Mouse (Mus musculus) gastrocnemius, adult 18-20 months (tissue): ENCODE data around the gene Gm5741. TPM values are rescaled to one million over a fixed set of nuclear protein-coding genes. Genes with fewer than 3 reads are reported as not detected.

Source experiments
- DNase-seq: peaks from one replicate; pipeline ENCODE4 v3.0.0; 2021; ENCODE audit warnings: low spot score
- total RNA-seq, 2 experiments: library from RNA; stranded (reverse); gene quantifications; 2 replicates each; pipeline ENCODE4 v1.2.3; 2021

Gm5741 gene
- total RNA-seq, 2 experiments from 2014 or later: not detected

DNA sequence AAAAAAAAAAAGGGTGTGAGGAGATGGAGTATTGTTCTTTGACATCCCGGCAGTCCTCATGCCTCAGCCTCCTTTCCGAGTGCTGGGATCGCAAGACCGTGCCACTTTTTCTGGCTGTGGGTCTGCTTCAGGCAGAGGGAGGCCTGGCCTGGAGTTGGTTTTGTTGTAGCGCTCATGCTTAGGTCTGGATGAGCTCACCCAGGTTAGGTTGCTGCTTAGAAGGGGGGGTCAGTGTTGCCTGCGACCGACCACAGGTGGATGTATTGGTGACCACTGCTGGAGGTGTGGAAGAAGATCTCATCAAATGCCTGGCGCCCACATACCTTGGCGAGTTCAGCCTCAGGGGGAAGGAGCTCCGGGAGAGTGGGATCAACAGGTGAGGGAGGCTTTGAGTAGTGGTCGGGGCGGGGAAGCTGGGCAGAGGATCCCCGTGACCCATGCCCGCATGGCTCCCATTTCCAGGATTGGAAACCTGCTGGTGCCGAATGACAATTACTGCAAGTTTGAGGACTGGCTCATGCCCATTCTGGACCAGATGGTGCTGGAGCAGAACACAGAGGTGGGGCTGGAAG lies 5.3 kb upstream of the Gm5741 start:
- DNase-seq: no peak

DNA sequence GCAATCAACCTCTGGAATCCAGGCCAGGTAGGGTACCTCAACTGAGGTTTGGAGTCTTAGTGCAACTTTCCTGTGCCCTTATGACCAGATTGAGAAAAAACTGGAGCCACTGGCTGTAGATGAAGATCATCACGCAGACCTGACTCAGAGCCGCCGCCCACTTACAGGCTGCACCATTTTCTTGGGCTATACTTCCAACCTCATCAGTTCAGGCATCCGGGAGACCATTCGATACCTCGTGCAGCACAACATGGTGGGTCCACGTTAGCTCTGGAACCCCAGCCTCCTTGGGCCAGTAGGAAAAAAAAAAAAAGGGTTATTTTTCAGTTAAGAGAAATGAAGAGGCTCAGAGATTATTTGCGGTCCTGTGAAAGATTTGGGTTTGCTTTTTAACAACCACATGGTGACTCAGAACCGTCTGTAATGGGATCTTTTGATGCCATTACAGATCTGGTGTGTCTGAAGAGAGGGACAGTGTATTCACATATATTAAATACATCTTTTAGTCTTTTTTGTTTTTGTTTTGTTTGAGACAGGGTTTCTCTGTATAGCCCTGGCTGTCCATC lies 4.7 kb upstream of the Gm5741 start:
- no peak for DNase-seq

DNA sequence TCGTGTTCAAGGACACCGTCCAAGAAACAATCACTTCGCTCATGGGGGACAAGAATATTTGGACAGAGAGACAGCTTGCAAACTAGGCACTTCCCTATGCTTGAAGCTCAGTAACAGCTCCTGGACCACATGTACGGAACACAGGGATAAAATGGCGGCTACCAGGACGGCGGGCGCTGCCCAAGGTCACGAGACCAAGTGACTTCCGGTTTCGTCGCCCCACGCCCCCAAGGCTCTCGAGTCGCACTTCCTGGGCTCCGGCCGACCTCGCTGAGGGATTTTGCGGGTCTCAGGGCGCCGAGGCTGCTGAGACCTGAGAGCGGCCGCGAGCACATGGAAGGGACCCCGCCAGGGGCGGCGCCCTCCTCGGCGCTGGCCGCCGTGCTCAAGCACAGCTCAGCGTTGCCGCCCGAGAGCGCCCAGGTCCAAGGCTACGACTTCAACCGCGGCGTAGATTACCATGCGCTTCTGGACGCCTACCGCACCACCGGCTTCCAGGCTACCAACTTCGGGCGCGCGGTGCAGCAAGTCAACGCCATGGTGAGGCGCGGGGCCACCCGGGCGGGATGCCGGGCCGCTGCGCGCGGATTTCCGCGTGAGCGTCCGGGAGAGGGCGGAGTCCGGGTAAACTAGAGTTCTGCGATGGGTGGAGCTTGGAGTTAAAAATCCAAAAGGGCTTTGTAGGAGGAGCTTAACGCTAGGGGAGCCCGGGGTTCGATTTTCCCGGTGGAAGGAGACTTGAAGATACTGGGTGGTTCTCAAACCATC lies 3.9 kb upstream of the Gm5741 start, which contains the start of gene Dhps:
TSS of gene Dhps (plus strand) at position 244 of the 768 bp plus-strand sequence.
- DNase-seq: peak; percentile 93

DNA sequence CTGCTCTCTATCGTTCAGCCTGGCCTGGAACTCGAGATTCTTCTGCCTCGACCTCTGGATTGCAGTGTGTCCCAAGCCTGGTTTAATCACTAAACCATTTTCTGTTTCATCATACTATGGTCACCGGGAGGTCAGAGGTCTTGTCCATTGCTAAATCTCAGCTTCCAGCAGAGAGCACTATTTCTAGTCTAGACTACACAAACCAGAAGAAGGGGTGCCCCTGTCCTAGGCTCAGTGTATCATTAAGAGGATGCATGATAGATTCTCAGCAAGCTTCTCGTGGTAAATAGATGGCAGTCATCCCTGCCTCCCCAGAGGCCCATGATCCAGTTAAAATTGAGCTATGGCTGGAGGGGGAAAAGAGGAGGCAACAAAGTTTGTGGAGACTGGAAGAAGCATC lies 3.3 kb upstream of the Gm5741 start:
- no peak for DNase-seq

DNA sequence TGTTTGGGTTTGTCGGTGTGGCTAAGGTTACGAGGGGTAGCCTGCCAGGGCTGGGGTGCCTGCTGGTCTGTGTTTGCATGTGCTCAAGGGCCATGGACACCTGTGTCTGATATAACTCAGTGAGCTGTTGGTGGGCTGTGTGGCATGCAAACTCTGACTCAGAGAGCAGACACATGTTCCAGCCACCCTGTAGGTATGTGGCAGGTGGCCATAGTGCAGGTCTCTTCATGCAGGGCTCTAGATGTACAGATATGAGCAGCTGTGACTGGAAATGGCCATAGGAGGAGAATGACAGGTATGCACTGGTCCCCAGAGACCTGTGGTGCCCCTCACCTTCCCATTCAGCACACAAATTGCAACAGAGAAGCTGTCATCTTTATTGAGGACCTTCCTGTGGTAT lies 627 bp downstream of the Gm5741 start:
- no peak for DNase-seq

DNA sequence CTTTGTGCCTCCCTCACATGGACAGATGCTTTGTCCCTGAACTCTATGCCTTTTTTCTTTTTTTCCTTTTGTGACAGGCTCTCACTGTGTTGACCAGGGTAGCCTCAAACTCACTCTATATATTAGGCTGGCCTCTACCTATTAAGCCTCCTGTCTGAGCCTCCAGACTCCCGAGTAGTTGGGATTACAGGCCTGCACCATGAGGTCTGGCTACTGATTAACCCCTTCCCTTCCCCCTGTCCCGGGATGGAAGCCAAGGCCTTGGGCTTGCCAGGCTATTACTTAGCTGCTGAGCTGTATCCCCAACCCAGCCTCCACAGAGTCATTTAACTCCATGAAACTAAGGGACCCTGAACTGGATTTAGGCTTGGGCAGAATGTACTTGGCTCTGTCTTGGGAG lies 2.6 kb downstream of the Gm5741 start:
- DNase-seq: no peak

DNA sequence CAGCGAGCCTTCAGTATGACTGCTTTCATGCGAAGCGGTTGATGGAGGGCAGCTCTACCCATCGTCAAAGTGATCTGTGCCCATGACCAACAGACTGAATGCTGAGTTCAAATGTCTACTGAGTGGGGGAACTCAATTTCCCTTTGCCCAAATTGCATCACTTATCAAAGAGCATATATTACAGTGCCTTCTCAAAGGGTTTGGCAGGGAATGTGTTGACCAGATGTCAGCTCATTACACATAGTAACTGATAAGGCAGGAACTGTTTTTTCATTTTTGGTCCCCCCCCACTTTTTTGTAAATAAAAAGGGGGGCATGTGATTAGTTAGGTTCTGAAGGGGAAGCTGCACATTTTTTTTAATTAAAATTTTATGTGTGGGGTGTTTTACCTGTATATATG lies 5.2 kb downstream of the Gm5741 start:
- no peak for DNase-seq

DNA sequence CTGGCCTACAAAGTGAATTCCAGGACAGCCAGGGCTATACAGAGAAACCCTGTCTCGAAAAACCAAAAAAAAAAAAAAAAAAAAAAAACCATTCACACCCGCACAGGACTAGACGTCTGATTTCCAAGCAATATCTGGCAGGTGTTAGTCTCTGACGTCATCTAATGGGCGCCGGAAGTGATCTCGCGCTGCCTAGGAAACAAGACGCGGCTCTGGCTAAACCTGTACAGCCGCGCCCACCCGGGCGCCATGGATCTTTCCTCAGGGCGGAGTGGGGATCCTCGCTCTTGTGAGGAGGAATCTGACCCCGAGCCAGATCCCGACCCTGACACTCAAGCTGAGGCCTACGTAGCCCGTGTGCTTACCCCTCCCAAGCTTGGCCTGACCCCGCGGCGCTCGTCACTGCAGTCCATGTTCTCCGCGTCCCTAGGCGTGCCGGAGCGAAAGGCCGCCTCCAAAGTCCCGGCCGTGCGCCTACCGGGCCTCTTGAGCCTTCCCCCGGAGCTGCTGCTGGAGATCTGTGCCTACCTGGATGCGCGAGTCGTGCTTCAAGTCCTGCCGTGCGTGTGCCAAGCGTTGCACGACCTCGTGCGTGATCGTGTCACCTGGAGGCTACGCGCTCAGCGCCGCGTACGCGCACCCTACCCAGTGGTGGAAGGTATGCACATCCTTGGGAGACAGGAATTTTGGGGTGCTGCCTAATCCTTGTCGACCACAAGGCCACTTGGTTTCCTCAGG lies 7.7 kb downstream of the Gm5741 start, which contains the start of gene Fbxw9:
TSS of gene Fbxw9 (plus strand) at position 177 of the 738 bp plus-strand sequence.
- DNase-seq: peak; percentile 91

DNA sequence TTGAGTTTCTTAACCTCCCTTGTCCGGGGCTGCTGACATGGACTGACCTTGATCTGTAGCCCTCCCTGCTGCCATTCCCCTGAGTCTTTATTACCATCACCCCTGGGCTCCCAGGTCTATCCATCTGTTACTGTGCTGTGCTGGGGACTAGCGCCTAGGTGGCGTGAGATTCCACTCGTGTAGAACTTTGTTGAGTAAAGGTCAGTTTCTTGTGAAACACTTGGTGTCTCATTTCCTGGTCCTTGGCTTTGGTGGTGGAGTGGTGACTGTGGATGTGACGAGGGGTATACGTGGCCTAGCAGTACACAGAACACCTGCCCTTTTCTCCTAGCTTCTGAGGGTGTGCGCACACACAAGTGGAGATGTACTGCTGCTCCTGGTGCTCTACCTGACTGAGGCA lies 10.4 kb downstream of the Gm5741 start:
- DNase-seq: no peak

DNA sequence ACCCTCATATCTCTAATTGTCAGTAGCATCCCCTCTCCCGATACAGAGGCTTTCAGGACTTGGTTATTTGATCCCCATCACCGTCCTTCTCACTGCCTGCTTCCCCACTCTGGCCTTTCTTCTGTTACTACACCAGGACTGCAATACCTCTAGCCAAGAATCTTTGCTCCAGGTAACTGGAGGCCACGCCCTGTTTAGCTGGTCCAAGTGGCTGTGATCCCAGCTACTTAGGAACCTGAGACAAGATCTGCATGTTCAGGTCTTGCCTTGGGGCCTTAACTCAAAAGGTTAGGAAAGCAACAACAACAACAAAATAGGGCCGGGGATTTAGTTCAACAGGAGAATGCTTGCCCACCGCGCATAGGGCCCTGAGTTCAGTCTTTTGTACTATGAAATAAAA lies 24.2 kb downstream of the Gm5741 start:
- DNase-seq: no peak

DNA sequence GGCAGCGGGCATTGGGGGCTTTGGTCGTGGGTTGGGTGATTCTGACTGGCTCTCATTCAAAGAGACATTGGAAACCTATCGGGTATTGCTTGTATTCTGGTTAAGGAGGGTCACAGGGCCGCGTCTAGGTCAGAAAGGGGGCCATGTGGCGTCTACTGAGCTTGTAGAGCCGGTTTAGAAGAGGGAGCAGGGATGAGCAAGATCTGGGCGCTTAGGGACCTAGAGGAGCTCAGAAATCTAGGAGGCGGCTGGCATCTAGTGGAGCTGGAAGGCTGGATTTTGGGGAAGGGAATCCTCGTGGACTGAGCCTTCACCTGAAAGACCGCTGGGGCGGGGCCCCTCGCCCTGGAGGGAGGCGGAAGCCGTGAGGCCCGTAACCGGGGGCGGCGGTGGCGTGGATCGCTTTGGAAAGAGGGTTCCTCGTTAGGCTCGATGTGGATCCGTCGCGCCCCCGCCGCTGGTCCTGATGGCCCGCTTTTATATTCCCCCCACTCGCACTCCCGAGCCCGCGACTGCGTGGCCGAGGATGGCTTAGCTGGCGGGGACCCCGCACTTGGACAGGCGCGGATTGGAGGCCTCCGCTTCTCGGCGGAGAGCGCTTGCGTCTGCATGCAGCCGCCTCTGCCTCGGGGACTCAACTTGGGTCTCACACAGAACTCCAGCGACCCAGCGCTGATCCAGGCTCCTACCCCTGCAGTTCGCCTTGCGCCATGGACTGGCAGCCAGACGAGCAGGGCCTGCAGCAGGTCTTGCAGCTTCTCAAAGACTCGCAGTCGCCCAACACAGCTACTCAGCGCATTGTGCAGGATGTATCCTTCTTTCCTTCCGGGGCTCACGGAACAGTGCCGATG lies 29.9 kb downstream of the Gm5741 start:
- DNase-seq: no peak

DNA sequence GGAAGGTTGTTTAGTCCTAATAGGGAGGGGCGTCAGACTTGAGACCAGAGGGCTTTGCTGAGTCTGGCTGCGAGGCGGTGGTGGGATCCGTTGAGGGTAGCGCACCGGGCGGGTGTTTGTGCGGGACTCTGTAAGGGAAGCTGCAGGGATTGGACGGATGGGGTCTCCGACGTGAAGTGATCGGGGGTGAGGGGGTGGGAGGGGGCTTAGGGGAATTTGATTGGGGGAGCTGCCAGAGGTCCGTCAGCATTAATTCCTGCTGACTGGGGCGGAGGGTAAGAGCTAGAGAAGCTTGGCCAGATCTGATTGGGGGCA lies 30.5 kb downstream of the Gm5741 start:
- no peak for DNase-seq

DNA sequence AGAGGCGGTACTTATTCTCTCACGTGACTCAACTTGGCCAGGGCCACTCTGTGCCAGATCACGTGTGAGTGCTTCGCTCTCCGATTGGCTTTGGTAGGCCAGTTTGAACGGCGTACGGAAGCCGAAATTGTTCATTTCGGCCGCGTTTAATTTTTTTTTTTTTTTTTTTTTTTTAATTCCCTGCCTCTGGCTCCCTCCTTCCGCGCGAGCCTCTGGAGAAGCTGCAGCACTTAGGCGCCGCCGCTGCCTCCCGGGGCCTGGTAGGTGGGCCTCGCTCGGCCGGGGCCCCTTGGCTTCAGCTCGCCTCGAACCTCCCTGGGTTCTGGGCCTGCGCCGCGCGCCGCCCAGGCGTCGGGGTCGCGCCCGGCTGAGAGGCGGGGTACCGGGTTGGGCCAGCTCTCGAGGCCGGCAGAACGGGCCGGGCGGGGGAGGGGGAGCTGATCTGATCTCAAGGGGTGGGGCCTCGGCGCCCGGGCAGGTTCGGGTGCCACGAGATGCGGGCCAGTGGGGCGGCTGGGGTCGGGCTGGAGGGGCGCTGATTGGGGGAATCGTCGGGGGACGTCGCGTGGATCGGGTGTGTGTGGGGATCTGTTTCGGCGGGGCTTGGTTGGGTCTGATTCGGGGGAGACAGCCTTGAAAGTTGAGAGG lies 30.9 kb downstream of the Gm5741 start, which contains the start of gene Tnpo2:
TSS of gene Tnpo2 (plus strand) at position 198 of the 648 bp plus-strand sequence.
- peak; percentile 95 for DNase-seq

DNA sequence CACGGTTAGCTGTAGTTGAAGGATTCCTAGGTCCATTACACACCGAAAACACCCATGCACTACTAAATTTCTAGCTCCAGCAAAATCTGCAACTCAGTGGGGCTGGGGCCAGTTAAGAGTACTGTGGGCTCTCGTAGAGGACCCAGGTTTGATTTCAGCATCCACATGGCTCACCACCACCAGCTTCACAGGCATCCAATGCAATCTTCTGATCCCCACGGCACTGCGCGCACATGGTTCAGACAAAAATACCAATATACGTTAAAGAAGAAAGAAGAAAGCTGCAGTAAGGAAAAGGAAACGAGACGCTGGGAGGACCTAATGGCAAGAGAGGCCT lies 31.4 kb downstream of the Gm5741 start:
- no peak for DNase-seq

DNA sequence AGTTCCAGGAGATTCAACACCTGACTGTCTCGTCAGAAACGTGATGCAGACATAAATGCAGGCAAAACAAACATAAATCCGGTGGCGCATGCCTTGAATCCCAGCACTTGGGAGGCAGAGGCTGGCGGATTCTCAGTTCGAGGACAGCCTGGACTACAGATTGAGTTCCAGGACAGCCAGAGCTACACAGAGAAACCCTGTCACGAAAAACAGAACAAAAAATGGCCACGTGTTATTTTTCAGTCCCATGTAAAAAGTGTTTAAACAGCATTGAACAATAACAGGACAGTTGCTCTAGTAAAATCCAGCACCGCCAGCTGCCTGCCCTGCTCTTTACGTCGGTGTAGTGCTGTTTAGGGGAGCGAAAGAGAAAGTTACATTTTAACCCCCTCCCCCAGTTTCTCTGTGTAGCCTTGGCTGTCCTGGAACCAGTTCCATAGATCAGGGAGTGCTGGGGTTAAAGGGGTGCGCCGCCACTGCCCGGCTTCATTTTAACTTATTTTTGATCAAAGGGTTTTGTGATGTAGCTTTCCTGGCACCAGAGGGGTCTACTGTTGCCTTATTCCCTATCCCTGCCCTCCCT lies 32.0 kb downstream of the Gm5741 start:
- DNase-seq: no peak

DNA sequence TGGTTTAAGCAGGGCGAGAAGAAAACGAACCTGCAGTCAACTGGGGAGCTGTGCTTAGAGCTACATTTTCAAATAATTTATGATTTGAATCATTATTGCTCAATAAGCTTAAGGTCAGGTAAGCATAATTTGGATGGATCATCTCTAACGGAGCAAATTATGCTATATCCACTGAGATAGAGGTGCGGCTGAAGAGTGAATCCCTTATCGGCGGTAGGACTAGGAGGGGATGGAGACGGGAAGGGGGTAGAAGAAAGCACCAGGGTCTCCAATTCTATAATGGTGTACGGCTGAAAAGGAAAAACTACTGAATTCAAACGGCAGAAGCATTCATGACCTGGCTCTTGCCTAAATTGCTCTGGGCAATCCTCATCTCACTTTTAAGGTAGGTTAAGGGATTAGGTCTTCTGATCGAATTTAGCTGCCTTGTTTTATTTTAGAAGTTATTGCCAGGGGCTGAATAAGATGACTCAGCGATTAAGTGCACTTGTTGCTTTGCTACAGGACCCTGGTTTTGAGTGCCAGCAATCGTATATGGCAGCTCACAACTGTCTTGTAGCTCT lies 32.5 kb downstream of the Gm5741 start:
- DNase-seq: no peak

DNA sequence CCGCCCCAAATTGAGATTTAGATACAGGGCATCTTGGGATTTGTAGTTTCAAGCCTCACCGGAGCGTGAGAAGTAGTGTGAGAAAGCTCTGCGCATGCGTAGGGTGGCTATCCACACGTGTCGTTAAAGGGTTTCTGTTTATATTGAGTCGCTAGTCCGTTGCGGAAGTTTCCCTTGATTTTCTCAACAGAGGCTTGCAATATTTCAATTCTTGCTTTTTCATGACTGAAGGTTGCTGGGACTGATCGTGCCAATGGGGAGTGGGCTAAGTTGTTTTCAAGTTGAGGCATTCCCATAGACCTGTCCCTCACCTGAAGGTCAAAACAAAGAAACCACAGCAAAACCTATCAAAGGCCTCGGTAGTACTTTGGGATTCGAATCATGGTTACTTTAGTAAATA lies 33.0 kb downstream of the Gm5741 start:
- DNase-seq: peak; percentile 70

DNA sequence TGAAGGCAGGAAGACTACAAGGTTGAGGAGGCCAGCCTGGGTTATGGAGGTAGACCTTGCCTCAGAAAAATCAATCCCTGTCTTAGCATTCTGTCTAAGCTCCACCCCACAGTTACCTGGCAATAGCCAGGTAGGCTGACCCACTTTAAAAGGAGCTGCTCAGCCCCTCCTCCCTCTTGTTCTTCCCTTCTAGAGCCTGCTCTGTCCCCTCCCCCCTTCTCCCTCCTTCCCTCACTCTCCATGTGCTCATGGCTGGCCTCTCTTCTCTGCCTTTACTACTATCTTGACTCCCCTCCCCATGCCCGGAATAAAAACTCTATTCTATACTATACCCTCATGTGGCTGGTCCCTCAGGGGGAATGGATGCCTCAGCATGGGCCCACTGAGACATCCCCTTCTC lies 33.9 kb downstream of the Gm5741 start:
- no peak for DNase-seq

DNA sequence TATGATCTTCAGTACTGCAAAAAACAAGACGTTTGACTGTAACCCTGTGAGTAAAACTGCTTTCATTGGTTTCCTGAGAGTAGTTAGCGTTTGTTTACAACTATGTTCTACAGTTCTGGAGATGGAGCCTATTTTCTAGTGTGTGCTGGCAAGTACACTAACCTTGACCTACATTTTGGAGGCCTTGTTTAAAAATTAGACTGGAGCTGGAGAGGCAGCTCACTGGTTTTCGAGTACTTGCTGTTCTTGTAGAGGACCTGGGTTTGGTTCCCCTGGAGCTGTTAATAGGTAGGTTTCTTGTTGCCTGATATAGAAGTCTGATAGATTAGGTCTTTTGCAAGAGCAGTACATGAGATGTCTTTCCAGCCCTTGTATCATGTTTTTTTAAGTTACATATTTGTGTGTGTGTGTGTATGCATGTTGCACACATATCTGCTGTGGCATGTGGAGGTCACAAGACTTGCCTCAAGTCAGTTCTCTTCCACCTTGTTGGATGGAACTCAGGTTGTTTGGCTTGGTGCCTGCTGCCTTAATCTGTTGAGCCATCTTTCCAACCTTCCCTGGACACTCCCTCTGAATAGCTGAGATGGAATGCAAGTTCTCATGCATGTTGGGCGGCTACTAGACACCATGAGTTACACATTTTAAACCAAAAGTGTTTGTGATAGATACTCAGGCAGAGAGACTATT lies 35.0 kb downstream of the Gm5741 start:
- no peak for DNase-seq

DNA sequence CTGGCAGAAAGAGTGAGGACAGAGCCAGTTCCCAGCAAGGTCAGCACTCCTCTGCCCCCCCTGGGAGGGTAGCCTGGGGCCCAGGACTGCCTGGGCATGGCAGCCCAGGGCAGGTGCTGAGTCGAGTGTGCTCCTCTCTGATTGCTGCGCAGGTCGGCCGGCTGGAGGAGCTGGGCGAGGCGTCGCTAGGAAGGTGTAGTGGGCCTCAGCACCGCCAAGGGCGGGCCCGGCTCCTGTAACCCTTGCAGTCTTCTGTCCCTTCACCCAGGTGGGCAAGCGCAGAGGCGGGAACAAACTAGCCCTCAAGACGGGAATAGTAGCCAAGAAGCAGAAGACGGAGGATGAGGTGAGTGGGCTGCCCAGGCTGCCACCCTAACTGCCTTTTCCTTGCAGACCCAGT lies 38.5 kb downstream of the Gm5741 start:
- no peak for DNase-seq
